Mouse (Mus musculus) thymus, postnatal 36 days (tissue): Measurements from ENCODE around the gene Guca2b.
"Not testable (repeated sequence)": the region's sequence is repeated elsewhere in the genome, so short reads cannot be mapped to it uniquely, and the experiment has no call there.

ENCODE experiments used
- DNase-seq, 2 experiments: peaks; one replicate each; pipeline ENCODE4 v3.0.0; 2022; ENCODE audit warnings: mixed read lengths in 2 of 2

Gene Guca2b

GRCm38 (mm10) chr4:119642666-119643065 is 16.1 kb downstream of the Guca2b start:
- DNase-seq: no peak

GRCm38 (mm10) chr4:119638656-119639055 is 20.1 kb downstream of the Guca2b start:
- no peak for DNase-seq

DNA sequence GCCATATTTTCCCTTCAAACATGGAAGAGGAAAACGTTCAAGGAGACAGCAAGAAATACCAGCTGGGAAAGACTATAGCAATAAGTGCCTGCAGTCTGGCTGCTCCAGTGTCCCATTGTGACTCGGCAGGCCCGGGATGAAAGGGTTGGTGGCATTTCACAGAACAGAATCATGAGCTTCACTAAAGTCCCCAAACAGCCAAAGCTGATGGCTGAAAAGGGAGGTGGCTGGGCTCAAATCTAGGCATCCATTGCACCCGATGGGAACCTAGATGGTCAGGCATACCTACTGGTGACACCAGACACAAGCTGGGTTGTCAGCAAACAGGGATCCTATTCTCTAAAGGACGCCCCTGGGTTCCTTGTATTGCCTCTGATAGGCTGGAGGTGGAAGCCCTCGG is 20.8 kb downstream of the Guca2b start:
- no peak for DNase-seq

DNA sequence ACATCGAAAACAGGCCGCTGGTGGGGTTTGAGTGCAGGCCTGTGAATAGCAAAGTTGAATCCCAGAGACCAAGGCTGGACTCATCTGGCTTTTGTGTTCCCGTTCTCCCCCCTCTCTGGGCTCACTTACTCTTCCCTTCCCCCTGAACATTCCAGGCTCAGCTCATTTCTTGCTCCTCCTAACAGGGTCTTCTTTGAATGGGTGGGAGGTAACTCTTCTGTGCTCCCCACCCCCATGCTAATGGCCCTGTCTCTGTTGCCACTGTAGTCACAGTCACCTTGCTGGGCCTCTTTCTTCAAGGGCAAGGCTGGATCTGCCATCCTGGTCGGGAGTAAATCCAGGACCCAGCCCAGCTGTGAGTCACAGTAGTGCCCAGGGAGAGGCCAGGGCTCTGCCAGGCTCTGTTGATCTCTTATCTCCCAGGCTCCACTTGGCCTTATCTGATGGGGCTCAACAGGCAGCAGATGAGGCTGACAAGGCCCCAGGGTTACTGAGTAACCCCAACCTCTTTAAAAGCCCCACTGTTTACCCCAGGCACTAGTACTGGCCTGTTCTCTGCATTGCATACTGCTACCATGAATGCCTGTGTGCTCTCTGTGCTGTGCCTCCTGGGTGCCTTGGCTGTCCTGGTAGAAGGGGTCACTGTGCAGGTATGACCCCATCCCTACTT is 21.4 kb downstream of the Guca2b start, which contains the start of gene Guca2a:
Guca2a (plus strand) TSS at position 529 of the 670 bp plus-strand sequence.
- DNase-seq: no peak

- DNase-seq: no peak
Observed at GRCm38 (mm10) chr4:119636731-119637130, 22.0 kb downstream of the Guca2b start.

DNA sequence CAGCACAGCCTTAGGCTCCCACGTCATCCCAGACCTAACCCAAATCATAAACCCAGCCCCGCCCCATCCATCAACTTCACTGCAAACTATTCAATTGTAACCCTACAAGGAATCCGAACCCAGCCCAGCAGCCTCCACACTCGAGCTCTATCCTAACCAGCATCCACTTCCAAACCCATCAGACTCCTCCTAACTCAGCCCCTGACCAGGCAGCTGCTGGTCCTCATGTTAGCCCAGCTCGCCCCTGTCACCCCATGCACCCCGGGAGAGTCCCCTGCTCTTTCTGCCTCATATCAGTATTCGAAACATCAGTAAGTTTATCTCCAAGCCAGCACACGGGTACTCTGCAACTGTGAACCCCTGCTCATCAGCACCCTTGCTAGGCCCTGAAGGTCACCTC is 23.1 kb downstream of the Guca2b start:
- DNase-seq: no peak

DNA sequence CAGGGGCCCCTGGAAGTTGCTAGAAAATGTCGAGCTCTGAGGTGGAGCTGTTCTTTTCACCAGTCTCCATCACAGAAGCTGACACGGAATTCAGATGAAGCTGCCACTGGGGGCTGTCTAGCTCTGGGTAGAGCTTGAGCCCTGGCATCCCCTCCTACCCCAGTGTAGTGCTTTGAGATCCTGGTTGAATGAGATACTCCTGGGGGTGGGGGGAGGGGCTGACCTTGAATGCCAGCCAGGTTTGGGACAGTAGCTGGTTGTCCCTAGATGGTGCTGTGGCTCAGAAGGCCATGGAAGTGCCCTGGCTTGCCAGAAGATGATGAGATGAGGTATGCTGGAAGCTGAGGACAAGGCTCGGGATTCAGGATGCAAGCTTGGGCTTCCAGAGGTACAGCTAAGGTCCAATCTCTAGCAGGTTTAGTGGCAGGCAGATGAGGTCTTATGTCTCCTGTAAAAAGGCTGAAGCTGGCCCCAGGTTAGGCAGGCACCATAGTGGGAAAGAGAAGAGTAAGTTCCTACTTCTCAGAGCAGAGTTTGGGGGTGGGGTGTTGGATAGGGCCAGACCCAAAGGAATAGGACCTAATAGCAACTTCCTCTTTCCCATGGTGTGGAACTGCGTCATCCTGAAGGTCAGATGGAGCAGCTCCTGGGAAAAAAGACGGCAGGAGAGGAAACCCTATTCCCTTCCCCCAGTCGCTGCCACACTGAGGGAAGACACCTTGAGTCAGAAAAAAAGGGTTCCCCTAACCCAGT is 23.7 kb downstream of the Guca2b start:
- no peak for DNase-seq

DNA sequence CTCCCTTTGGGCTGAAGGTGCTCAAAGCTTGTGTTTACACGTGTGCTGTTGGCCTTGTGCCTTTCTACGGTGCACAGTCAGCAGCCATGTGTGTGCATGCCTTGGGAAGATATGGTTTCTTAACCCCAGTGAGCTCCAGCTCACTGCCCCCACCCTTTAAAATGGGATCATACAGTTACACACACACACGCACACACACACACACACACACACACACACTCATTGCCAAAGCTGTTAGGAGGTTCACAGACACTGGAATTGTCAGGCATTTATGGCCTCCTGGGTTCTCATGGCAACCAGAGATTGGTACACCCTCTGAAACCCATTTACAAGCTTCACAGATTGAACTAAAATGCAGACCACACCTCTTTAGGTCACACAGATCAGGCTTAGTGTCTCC is 24.8 kb downstream of the Guca2b start:
- no peak for DNase-seq

DNA sequence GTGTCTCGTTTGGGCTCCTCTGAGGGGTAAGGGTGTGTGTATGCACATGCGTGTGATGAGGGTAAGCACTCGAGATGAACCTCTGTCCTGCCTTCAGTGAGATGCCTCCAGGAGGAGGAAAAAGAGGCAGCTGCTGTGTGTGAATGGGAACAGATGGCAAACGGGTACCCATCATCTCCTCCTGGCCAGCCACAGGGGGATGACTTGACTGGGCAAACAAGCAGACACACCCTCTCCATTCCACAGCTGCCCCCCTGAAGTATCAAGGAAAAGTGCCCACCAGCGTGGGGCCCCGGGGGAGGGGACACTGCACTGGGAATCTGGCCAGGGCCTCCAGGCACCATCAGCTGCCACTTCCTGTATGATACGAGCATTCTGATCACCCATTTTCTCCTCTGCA is 25.4 kb downstream of the Guca2b start:
- DNase-seq: no peak

DNA sequence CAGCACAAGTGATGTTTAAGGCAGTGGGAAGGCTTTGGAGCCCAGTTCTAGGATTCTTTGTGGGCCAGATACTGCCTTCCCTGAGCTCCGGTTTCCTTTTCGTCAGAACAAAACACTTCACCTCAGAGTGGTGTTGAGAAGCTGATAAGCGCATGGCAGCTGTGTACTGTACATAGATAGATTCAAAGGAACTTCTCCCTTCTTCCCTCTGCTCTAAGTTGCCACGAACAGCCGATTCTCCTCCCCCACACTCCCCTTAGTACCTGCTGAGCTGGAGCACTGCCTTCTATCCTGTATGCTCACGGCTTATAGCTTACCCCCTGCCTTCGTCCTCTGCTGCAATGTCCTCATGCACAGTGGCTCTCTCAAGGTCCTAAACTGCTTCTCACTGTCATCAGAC is 26.0 kb downstream of the Guca2b start:
- no peak for DNase-seq

- peak; percentile 21 to 37 for DNase-seq
Observed at GRCm38 (mm10) chr4:119631115-119631919, 27.4 kb downstream of the Guca2b start.

DNA sequence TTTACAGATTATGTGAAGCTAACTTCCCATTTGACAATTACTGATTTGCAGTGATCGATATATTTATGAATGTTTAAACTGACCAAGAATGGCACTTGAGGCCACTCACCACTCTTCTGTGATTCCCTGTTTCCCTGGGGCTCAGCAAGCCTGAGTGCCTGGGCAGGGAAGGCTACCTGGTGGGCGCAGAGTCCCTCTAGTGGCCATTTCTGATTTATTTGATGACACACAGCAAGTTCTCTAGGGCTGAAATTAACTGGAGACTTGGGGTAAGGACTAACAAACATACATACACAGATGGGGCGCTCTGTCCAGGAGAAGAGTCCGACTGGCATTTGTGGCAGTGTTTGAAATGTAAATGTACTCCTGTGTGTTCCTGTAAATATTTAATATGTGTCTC is 30.4 kb downstream of the Guca2b start:
- DNase-seq: not testable (repeated sequence)

GRCm38 (mm10) chr4:119627317-119627716 is 31.4 kb downstream of the Guca2b start:
- DNase-seq: no peak

- no peak for DNase-seq
Observed at GRCm38 (mm10) chr4:119626876-119627275, 31.9 kb downstream of the Guca2b start.

GRCm38 (mm10) chr4:119626081-119626645 is 32.6 kb downstream of the Guca2b start:
- no peak for DNase-seq

DNA sequence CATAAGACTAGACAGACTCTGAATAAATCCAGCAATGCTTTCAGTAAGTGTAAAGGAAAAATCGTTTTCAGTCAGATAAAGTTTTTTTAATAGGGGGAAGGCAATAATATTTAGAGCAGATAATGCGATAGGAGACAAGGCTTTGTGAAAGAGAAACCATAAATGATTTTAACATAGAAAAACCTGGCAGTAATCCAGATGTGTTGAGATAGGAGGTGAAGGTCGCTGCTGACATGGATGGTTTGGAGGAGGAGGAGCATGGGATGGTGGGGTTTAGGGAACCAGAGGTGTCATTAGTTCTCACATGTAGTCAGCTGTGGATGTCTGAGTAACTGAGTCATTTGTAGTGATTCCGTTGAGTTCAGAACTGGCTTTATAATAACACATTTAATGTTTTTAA is 44.0 kb downstream of the Guca2b start:
- no peak for DNase-seq

DNA sequence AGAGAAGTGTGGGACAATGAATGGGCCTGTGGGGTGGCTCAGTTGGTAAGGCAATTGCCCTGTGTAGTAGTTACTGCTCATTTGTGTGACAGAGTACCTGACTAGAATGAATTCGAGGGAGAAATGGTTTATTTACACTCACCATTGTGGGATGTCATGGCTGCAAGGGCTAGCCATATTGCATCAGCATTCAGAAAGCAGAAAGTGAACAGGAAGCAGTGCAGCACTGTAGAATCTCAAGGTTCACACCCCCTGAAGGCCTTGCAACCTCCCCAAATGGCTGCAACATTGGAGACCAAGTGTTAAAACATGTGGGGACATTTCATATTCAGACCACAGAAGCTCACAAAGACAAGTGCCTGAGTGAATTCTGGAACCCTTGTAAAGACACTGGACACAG is 44.7 kb downstream of the Guca2b start:
- DNase-seq: no peak

DNA sequence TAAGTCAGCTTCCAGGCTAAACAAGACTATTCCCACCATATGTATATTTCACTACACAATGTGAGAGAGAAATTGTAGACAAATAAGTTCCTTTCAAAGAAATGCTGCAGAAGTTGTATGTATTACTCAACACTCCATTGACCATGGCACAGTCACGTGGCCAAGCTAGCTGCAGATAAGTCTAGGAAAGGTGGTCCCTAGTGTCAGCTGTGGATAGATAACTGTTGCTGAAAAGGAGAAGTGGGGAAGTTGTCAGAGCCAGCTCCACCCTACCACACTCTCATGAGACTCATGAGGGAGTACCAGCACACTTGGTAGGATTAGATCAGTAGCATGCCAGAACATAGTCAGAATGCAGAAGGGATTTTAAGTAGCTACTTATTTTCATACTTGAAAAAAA is 49.3 kb downstream of the Guca2b start:
- DNase-seq: no peak
